15 mouse cellular contexts compared by ENCODE assay signal in the genomic region with DNA sequence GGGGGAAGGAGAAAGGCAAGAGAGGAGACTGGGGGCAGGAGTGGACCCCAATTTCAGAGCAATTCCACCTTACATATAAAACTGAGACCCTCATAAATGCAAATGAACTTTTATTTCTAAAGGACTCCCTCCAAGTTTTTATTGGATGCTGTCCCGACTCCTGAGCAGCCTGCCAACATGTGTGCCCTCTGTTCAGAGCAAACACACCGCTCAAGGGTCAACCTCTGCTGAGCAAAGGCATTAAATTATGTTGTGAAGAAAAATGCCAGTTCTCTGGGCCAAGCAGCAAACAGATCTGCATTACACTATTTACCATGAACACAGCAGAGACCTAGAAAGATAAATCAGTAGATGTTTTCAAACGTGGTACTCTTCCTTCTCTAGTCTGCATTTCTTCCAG.
DNase-seq lines count a peak whose midpoint lies in the region; ATAC-seq lines count a peak whose summit lies in the region.
"Had no signal": no experiment of that assay in that cellular context is flagged by ENCODE, and none has a peak within 500 bp of the region (broad histone marks: within the 10 kb centered on the region; RNA-seq: fewer than 3 reads in every experiment).

No protein-coding gene starts in this region.

- H3K27me3 ChIP-seq in limb, embryonic 11.5 days (ENCODE audit: control insufficient read depth, insufficient read depth, low read length): no peaks in the 10 kb centered on the region
- H3K27me3 ChIP-seq in limb, embryonic 10.5 days (ENCODE audit: low read depth, poor library complexity, severe bottlenecking): no peaks in the 10 kb centered on the region
- H3K27me3 ChIP-seq in forebrain, embryonic 13.5 days: no peaks in the 10 kb centered on the region
- H3K27me3 ChIP-seq: embryonic facial prominence, embryonic 12.5 days; heart, embryonic 13.5 days; hindbrain, embryonic 12.5 days; megakaryocyte, embryonic 14.5 days had no signal

- DNase-seq in cerebellum, postnatal 10 days: peak; percentile 8 to 29
- DNase-seq in cerebellum, adult 8-10 months: no peak
- DNase-seq in limb, embryonic 11.5 days (ENCODE audit: low spot score): peak; percentile 19
- DNase-seq in limb, embryonic 10.5 days (ENCODE audit: low spot score): no peak
- DNase-seq in adrenal gland, postnatal 14 days: peak; percentile 63
- DNase-seq in kidney, postnatal 36 days: peak; percentile 62 to 74
- DNase-seq: cerebellum, adult 9-11 months; gastrocnemius, postnatal 10 days; lung, adult 2 months had no signal

- no peaks in the 10 kb centered on the region for H3K36me3 ChIP-seq in limb, embryonic 11.5 days (ENCODE audit: control insufficient read depth, insufficient read depth, low read length)
- H3K36me3 ChIP-seq in limb, embryonic 10.5 days: no peaks in the 10 kb centered on the region
- H3K36me3 ChIP-seq in forebrain, embryonic 13.5 days (ENCODE audit: poor library complexity, severe bottlenecking): no peaks in the 10 kb centered on the region
- H3K36me3 ChIP-seq: embryonic facial prominence, embryonic 12.5 days; heart, embryonic 13.5 days; hindbrain, embryonic 12.5 days had no signal

- H3K4me1 ChIP-seq in limb, embryonic 11.5 days (ENCODE audit: control insufficient read depth, insufficient read depth, low read length): no peaks in the 10 kb centered on the region
- H3K4me1 ChIP-seq in limb, embryonic 10.5 days: 0 out of 2 replicates have a peak, but pooled peaks cover 4% of the 10 kb centered on the region
- H3K4me1 ChIP-seq in forebrain, embryonic 13.5 days: peaks cover 12% of the 10 kb centered on the region
- H3K4me1 ChIP-seq: embryonic facial prominence, embryonic 12.5 days; heart, embryonic 13.5 days; megakaryocyte, embryonic 14.5 days had no signal

- no peak overlapping the region for H3K27ac ChIP-seq in limb, embryonic 11.5 days (replicated peaks; ENCODE audit: low read depth, low read length)
- no peak overlapping the region for H3K27ac ChIP-seq in limb, embryonic 10.5 days
- no peak overlapping the region for H3K27ac ChIP-seq in forebrain, embryonic 13.5 days
- H3K27ac ChIP-seq: embryonic facial prominence, embryonic 12.5 days; heart, embryonic 13.5 days; hindbrain, embryonic 12.5 days had no signal

- no peaks in the 10 kb centered on the region for H3K9me3 ChIP-seq in limb, embryonic 11.5 days (ENCODE audit: control insufficient read depth, low read length)
- H3K9me3 ChIP-seq in limb, embryonic 10.5 days (replicated peaks): no peaks in the 10 kb centered on the region
- no peaks in the 10 kb centered on the region for H3K9me3 ChIP-seq in forebrain, embryonic 13.5 days (replicated peaks)
- H3K9me3 ChIP-seq: embryonic facial prominence, embryonic 12.5 days; heart, embryonic 13.5 days; hindbrain, embryonic 12.5 days; megakaryocyte, embryonic 14.5 days had no signal

- 33% methylated on average over 3 of the region's 3 CpGs for WGBS in limb, embryonic 11.5 days
- 57% methylated on average over 3 of the region's 3 CpGs for WGBS in limb, embryonic 10.5 days
- WGBS in forebrain, embryonic 13.5 days: 61% methylated on average over 3 of the region's 3 CpGs

- ATAC-seq in limb, embryonic 11.5 days (ENCODE audit: insufficient number of reproducible peaks, low FRiP score, low TSS enrichment, low read depth): no peak
- ATAC-seq in forebrain, embryonic 13.5 days: no peak
- no peak for ATAC-seq in cerebellum, adult (ENCODE audit: insufficient number of reproducible peaks, low FRiP score, low TSS enrichment)

- no peak overlapping the region for H3K4me2 ChIP-seq in limb, embryonic 11.5 days (ENCODE audit: low read depth, severe bottlenecking)
- no peak overlapping the region for H3K4me2 ChIP-seq in forebrain, embryonic 13.5 days
- H3K4me2 ChIP-seq: embryonic facial prominence, embryonic 12.5 days; heart, embryonic 13.5 days; hindbrain, embryonic 12.5 days had no signal

- no peak overlapping the region for H3K4me3 ChIP-seq in limb, embryonic 11.5 days (ENCODE audit: low read depth, low read length)
- H3K4me3 ChIP-seq in limb, embryonic 10.5 days: no peak overlapping the region
- no peak overlapping the region for H3K4me3 ChIP-seq in forebrain, embryonic 13.5 days
- H3K4me3 ChIP-seq: embryonic facial prominence, embryonic 12.5 days; heart, embryonic 13.5 days; hindbrain, embryonic 12.5 days; megakaryocyte, embryonic 14.5 days had no signal

- H3K9ac ChIP-seq in limb, embryonic 11.5 days (ENCODE audit: low read length): no peak overlapping the region
- no peak overlapping the region for H3K9ac ChIP-seq in forebrain, embryonic 13.5 days
- H3K9ac ChIP-seq: embryonic facial prominence, embryonic 12.5 days; heart, embryonic 13.5 days; hindbrain, embryonic 12.5 days had no signal

Comparison
In these comparisons a context has a peak if more than half of its experiments do, and no peak if none do; other contexts are left out.
1. DNase-seq: peak in cerebellum, postnatal 10 days (2 of 2), limb, embryonic 11.5 days (single experiment), adrenal gland, postnatal 14 days (single experiment) and kidney, postnatal 36 days (2 of 2); none in cerebellum, adult 8-10 months (single experiment) and limb, embryonic 10.5 days (single experiment).